Mouse (Mus musculus): Measurements from ENCODE around the gene Hist1h2af. TPM values are rescaled to one million over a fixed set of nuclear protein-coding genes. Genes with fewer than 3 reads are reported as not detected.

Hist1h2af gene
- polyA plus RNA-seq, 1 experiment from 2014 or later = 8.4 TPM

DNA sequence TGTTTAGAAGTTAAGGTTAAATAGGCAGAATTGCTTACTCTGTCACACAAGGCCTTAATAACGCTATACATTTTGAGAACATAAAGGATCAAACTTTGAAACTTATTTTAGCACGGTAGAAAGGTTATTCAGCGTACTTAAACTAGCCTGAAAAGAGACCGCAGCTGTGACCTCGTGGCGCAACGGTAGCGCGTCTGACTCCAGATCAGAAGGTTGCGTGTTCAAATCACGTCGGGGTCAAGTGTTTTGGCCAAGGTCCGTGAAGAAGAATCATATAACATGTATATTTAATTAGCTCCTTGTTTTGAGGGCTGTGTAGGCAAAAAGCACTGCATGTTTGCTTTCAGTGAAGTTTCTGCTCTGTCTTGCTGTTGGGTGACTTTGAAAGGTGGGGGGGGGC, 27.4 kb upstream of the Hist1h2af start:
- DNase-seq (ENCODE audit: low spot score) = peak; percentile 83
- H3K9ac ChIP-seq (ENCODE audit: low read depth, low read length) = no peak overlapping the region
- no peaks in the 10 kb centered on the region for H3K27me3 ChIP-seq (ENCODE audit: control insufficient read depth, insufficient read depth, low read length)
- no peaks in the 10 kb centered on the region for H3K4me1 ChIP-seq (replicated peaks; ENCODE audit: control insufficient read depth, insufficient read depth, low read length)
- no peak for ATAC-seq (ENCODE audit: low FRiP score)
- H3K9me3 ChIP-seq (ENCODE audit: control insufficient read depth, low read length) = no peaks in the 10 kb centered on the region
- H3K27ac ChIP-seq (ENCODE audit: low read depth, low read length) = no peak overlapping the region
- WGBS = 1% methylated on average over 13 of the region's 13 CpGs
- peak overlapping the region; percentile 39 for H3K4me2 ChIP-seq (replicated peaks; ENCODE audit: low read depth, low read length)
- H3K36me3 ChIP-seq (ENCODE audit: control insufficient read depth, insufficient read depth, low read length) = no peaks in the 10 kb centered on the region
- H3K4me3 ChIP-seq (ENCODE audit: low read depth, low read length) = peak overlapping the region; percentile 26

- no peak overlapping the region for H3K4me3 ChIP-seq (ENCODE audit: low read depth, low read length)
- H3K9ac ChIP-seq (ENCODE audit: low read depth, low read length) = no peak overlapping the region
- H3K9me3 ChIP-seq (ENCODE audit: control insufficient read depth, low read length) = no peaks in the 10 kb centered on the region
- no peak overlapping the region for H3K27ac ChIP-seq (ENCODE audit: low read depth, low read length)
- no peaks in the 10 kb centered on the region for H3K4me1 ChIP-seq (replicated peaks; ENCODE audit: control insufficient read depth, insufficient read depth, low read length)
- ATAC-seq (ENCODE audit: low FRiP score) = no peak
- no peak for DNase-seq (ENCODE audit: low spot score)
- 10% methylated on average over 14 of the region's 14 CpGs for WGBS
- H3K4me2 ChIP-seq (replicated peaks; ENCODE audit: low read depth, low read length) = 0 out of 2 replicates have a peak overlapping the region, but pooled peaks have one; percentile 7
- H3K27me3 ChIP-seq (ENCODE audit: control insufficient read depth, insufficient read depth, low read length) = no peaks in the 10 kb centered on the region
- H3K36me3 ChIP-seq (ENCODE audit: control insufficient read depth, insufficient read depth, low read length) = no peaks in the 10 kb centered on the region
Measured at GRCm38 (mm10) chr13:23506819-23507515, 26.7 kb upstream of the Hist1h2af start.

DNA sequence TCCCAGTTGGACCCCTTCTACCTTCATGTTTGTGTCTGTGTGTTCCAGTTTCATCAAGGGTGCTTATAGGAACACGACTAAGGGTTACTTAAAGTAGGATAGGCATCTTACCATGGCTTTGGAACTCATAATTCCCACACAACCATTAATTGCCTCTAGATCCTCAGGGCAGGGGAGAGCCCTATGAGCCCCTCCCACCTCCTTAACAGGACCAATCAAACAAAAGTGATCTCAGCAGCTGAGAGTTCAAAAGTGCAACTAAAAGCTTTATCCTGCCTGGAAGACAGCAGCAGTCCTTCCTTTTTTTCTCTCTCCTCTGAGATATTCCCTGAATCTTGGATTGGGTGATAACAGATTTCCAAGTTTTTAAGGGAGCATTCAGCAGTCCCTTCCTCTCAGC, 23.6 kb upstream of the Hist1h2af start:
- WGBS = 41% methylated on average over 1 of the region's 1 CpGs

GRCm38 (mm10) chr13:23513517-23513916, 20.2 kb upstream of the Hist1h2af start:
- Histone ChIP-seq H3K27ac (ENCODE audit: low read depth, low read length) (no peak overlapping the region), H3K4me2 (replicated peaks; ENCODE audit: low read depth, low read length) (no peak overlapping the region), H3K9ac (ENCODE audit: low read depth, low read length) (no peak overlapping the region), H3K4me3 (ENCODE audit: low read depth, low read length) (no peak overlapping the region), H3K36me3 (ENCODE audit: control insufficient read depth, insufficient read depth, low read length) (no peaks in the 10 kb centered on the region), H3K27me3 (ENCODE audit: control insufficient read depth, insufficient read depth, low read length) (no peaks in the 10 kb centered on the region), H3K9me3 (ENCODE audit: control insufficient read depth, low read length) (no peaks in the 10 kb centered on the region), H3K4me1 (replicated peaks; ENCODE audit: control insufficient read depth, insufficient read depth, low read length) (no peaks in the 10 kb centered on the region)
- DNase-seq (ENCODE audit: low spot score) (no peak), ATAC-seq (ENCODE audit: low FRiP score) (no peak)
- WGBS = 95% methylated on average over 1 of the region's 1 CpGs

More for the DNA sequence above, 23.6 kb upstream of the Hist1h2af start:
- no peaks in the 10 kb centered on the region for H3K36me3 ChIP-seq (ENCODE audit: control insufficient read depth, insufficient read depth, low read length)
- no peak overlapping the region for H3K4me2 ChIP-seq (replicated peaks; ENCODE audit: low read depth, low read length)
- H3K9me3 ChIP-seq (ENCODE audit: control insufficient read depth, low read length) = no peaks in the 10 kb centered on the region
- no peaks in the 10 kb centered on the region for H3K27me3 ChIP-seq (ENCODE audit: control insufficient read depth, insufficient read depth, low read length)
- H3K9ac ChIP-seq (ENCODE audit: low read depth, low read length) = no peak overlapping the region
- H3K4me3 ChIP-seq (ENCODE audit: low read depth, low read length) = no peak overlapping the region
- ATAC-seq (ENCODE audit: low FRiP score) (no peak), DNase-seq (ENCODE audit: low spot score) (no peak)
- H3K27ac ChIP-seq (ENCODE audit: low read depth, low read length) = no peak overlapping the region
- H3K4me1 ChIP-seq (replicated peaks; ENCODE audit: control insufficient read depth, insufficient read depth, low read length) = no peaks in the 10 kb centered on the region

DNA sequence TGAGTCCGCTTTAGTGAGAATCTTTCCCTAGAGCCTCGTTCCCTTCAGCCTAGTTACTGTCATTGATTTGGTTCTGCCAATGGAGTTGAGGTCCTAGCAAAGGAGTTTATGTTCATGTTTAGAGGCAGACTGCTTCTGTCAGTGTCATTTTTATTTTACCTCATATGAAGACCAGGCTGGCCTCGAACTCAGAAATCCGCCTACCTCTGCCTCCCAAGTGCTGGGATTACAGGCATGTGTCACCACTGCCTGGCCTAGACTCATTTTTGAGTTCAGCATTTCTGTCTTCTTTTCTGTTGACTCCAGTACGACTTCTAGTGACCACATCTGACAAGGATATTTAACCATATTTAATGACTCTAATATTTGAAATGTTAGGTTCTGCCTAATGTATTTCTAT, 18.4 kb upstream of the Hist1h2af start:
- H3K36me3 ChIP-seq (ENCODE audit: control insufficient read depth, insufficient read depth, low read length) = no peaks in the 10 kb centered on the region
- no peak overlapping the region for H3K27ac ChIP-seq (ENCODE audit: low read depth, low read length)
- H3K27me3 ChIP-seq (ENCODE audit: control insufficient read depth, insufficient read depth, low read length) = no peaks in the 10 kb centered on the region
- H3K4me1 ChIP-seq (replicated peaks; ENCODE audit: control insufficient read depth, insufficient read depth, low read length) = no peaks in the 10 kb centered on the region
- no peak overlapping the region for H3K4me2 ChIP-seq (replicated peaks; ENCODE audit: low read depth, low read length)
- WGBS = 73% methylated on average over 5 of the region's 5 CpGs
- H3K4me3 ChIP-seq (ENCODE audit: low read depth, low read length) = no peak overlapping the region
- H3K9me3 ChIP-seq (ENCODE audit: control insufficient read depth, low read length) = no peaks in the 10 kb centered on the region
- no peak overlapping the region for H3K9ac ChIP-seq (ENCODE audit: low read depth, low read length)
- DNase-seq (ENCODE audit: low spot score) = no peak
- ATAC-seq (ENCODE audit: low FRiP score) = no peak

GRCm38 (mm10) chr13:23515826-23516620, 17.7 kb upstream of the Hist1h2af start:
- Histone ChIP-seq H3K4me2 (replicated peaks; ENCODE audit: low read depth, low read length) (peak overlapping the region; percentile 49), H3K9ac (ENCODE audit: low read depth, low read length) (peak overlapping the region; percentile 32; the same call in 1 of the 2 replicates), H3K27me3 (ENCODE audit: control insufficient read depth, insufficient read depth, low read length) (no peaks in the 10 kb centered on the region), H3K27ac (ENCODE audit: low read depth, low read length) (no peak overlapping the region), H3K4me1 (replicated peaks; ENCODE audit: control insufficient read depth, insufficient read depth, low read length) (no peaks in the 10 kb centered on the region), H3K4me3 (ENCODE audit: low read depth, low read length) (peak overlapping the region; percentile 40; the same call in 1 of the 2 replicates), H3K36me3 (ENCODE audit: control insufficient read depth, insufficient read depth, low read length) (no peaks in the 10 kb centered on the region), H3K9me3 (ENCODE audit: control insufficient read depth, low read length) (no peaks in the 10 kb centered on the region)
- no peak for ATAC-seq (ENCODE audit: low FRiP score)
- 53% methylated on average over 15 of the region's 15 CpGs for WGBS
- DNase-seq (ENCODE audit: low spot score) = no peak

GRCm38 (mm10) chr13:23516822-23517602, 16.7 kb upstream of the Hist1h2af start:
- Histone ChIP-seq H3K27me3 (ENCODE audit: control insufficient read depth, insufficient read depth, low read length) (no peaks in the 10 kb centered on the region), H3K9ac (ENCODE audit: low read depth, low read length) (no peak overlapping the region), H3K4me3 (ENCODE audit: low read depth, low read length) (peak overlapping the region; percentile 40), H3K36me3 (ENCODE audit: control insufficient read depth, insufficient read depth, low read length) (no peaks in the 10 kb centered on the region), H3K4me2 (replicated peaks; ENCODE audit: low read depth, low read length) (peak overlapping the region; percentile 42), H3K9me3 (ENCODE audit: control insufficient read depth, low read length) (no peaks in the 10 kb centered on the region), H3K4me1 (replicated peaks; ENCODE audit: control insufficient read depth, insufficient read depth, low read length) (no peaks in the 10 kb centered on the region), H3K27ac (ENCODE audit: low read depth, low read length) (no peak overlapping the region)
- DNase-seq (ENCODE audit: low spot score) (peak; percentile 86), ATAC-seq (ENCODE audit: low FRiP score) (peak; percentile 76; the same call in 1 of the 2 replicates)
- WGBS = under 1% methylated on average over 19 of the region's 19 CpGs

DNA sequence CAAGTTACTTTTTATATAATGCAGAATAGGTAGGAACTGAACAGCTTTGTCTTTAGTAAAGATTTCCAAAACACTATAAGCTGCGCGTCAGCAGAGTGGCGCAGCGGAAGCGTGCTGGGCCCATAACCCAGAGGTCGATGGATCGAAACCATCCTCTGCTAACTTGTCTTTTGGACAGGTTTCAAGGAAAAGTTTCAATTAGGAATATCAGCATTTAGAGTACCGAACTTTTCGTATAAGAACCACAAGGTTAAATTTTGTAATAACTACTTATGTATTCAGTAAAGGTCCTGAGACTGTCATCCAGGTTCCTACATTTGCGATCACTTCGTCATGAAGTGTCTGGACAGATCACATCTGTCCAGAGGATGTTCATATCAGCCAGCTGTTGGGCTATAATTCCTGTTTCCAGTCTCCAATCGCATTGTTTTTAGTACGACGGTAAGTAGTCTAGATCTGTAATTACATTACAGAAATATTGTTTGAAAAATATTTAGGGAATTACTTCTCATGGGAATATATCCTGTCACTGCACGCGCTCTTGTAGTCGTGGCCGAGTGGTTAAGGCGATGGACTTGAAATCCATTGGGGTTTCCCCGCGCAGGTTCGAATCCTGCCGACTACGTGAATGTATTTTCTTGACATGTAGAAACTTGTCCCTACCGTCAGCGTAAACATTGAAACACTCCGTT, 16.0 kb upstream of the Hist1h2af start:
- H3K27ac ChIP-seq (ENCODE audit: low read depth, low read length) = no peak overlapping the region
- peak; percentile 89 for DNase-seq (ENCODE audit: low spot score)

More for the DNA sequence above, 16.0 kb upstream of the Hist1h2af start:
- Histone ChIP-seq H3K4me3 (ENCODE audit: low read depth, low read length) (peak overlapping the region; percentile 40), H3K4me1 (replicated peaks; ENCODE audit: control insufficient read depth, insufficient read depth, low read length) (no peaks in the 10 kb centered on the region), H3K27me3 (ENCODE audit: control insufficient read depth, insufficient read depth, low read length) (no peaks in the 10 kb centered on the region), H3K9ac (ENCODE audit: low read depth, low read length) (no peak overlapping the region), H3K36me3 (ENCODE audit: control insufficient read depth, insufficient read depth, low read length) (no peaks in the 10 kb centered on the region), H3K4me2 (replicated peaks; ENCODE audit: low read depth, low read length) (peak overlapping the region; percentile 44), H3K9me3 (ENCODE audit: control insufficient read depth, low read length) (no peaks in the 10 kb centered on the region)
- peak; percentile 91 for ATAC-seq (ENCODE audit: low FRiP score)
- WGBS = under 1% methylated on average over 27 of the region's 27 CpGs

Data from hindbrain, embryonic 11.5 days (tissue).